Mouse (Mus musculus) small intestine, adult 2 months (tissue): ENCODE data around the gene St8sia2.

Source experiments
- CTCF ChIP-seq: fragments of 200-500 bp; IDR thresholded peaks from 2 replicates; pipeline ENCODE4 v1.5.1; 2012; ENCODE audit warnings: low read depth, mild to moderate bottlenecking, control low read depth, inconsistent platforms, low read length, moderate library complexity, mixed read lengths; ENCODE audit not compliant: insufficient replicate concordance, insufficient read length; ENCODE audit errors: extremely low read depth
- POLR2A ChIP-seq: fragments of 200-500 bp; IDR thresholded peaks from 2 replicates; pipeline ENCODE4 v1.6.1; 2012; ENCODE audit warnings: low read depth, mild to moderate bottlenecking, control low read depth, inconsistent platforms, low read length, moderate library complexity

GRCm38 (mm10) chr7:74021771-74022170, 8.3 kb upstream of the St8sia2 start:
- TF ChIP-seq CTCF = no peak
- TF ChIP-seq POLR2A = no peak
